Mouse (Mus musculus): ENCODE results near the gene Rsph1.
"Not testable (repeated sequence)": the region's sequence is repeated elsewhere in the genome, so short reads cannot be mapped to it uniquely, and the experiment has no call there.

Rsph1 gene

DNA sequence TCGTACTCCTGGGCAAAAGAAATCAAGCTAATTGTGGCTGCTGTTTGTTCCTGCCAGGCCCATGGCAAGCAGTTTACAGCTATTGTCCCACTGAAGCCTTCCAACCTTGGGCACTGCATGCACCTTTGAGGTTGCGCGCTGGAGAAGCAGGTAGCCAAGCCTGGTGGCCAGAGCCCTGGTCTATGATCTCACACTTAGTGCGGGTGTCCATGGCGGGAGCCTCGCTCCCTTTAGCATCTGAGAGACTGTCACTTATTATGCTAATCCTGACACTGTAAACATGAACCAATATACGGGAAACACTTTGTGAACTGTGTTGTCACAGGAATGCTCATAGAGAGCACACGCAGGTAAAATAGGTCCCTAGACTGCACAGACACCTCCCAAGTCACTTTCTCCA lies 3.6 kb downstream of the Rsph1 start:
- DNase-seq = no peak

DNA sequence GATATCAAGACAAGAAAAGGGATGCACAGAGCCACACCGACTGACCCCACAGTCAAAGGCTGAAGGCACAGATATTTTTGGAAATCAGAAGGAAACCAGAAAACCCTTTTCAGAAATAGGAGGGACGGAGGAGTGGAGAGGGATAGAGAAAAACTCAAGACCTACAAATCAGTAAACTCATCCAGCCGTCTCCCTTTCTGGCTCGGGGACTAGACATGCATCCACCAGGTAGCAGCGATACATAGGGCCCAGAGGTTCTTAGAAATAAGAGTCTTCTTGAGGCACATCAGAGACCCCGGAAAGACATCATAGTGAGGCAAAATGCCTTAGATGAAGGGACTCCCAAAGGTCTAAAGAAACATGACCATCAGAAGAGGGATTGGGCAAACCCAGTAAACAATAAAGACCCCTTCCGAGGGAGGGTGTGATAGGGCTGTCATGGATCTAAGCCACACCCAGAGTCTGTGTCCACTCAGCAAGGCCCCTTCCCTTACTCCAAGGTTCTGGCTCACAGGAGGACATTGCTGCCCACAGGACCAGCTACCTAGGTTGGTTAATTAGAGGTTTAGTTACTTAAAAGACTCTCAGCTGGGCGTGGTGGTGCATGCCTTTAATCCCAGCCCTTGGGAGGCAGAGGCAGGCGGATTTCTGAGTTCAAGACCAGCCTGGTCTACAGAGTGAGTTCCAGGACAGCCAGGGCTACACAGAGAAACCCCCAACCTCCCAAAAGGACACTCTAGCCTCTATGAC lies 4.6 kb downstream of the Rsph1 start:
- no peak for DNase-seq

DNA sequence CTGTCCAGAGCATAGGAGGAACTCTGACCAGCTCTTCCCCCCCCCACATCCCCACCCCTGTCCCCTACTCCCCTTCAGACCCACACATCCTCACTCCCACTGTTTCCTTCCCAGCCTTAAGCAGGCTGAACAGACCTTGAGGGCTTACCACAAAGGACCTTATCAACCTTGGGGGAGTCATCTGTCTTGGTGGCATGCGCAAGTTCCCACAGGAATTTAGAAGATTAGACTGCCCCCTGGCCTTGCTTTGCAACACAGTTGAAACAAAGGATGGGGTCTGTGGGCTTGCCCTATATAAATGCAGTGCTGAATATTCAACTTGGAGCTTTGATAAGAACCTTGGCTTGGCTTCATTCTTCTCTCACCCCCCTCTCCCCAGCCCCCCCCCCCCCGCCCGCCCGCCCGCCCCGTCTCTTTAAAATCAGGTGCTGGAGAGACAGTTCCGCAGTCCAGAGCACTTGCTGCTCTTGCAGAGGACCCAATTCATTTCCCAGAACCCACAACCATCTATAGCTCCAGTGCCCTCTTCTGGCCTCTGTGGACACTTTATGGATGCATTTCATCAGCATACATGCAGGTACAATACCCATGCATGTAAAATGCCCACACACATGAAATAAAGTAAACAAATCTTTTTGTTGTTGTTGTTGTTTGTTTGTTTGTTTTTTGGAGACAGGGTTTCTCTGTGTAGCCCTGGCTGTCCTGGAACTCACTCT lies 5.9 kb downstream of the Rsph1 start:
- DNase-seq = no peak

DNA sequence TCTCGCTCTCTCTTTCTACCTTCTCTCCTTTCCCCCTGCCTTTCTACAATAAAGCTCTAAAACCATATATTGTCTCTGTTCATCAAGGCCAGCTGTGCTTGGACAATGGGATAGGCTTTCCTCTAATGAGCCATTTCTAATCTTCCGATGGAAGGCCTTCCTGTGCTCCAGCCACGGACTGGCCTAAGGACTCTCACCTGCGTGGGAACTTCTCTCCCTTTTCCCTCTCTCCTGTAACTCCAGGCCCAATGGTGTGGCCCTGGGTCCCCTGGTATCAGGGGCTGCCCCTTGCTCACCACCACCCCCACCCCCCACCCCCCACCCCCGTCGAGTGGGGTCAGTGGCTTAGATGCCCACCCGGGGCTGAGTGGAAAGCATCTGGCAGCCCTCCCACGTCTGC lies 6.4 kb downstream of the Rsph1 start:
- DNase-seq = not testable (repeated sequence)

DNA sequence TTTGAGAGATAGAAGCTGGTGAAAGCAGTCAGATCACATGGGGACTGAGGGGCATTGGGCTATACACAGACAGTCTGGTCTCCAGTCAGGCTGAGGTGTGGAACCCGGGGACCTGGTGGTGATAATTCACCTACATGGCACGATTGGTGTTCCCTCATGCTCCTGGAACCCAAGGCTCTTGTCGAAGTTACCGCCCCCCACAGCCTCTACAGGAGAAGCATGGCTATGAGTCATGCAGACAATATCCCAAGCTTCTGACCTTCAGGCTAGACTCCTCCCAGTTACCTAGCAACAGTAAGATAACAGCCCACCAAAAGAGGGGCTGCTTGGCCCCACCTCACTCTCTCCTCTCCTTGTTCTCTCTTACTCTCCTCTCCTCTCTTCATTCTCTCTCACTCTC lies 6.9 kb downstream of the Rsph1 start:
- no peak for DNase-seq

DNA sequence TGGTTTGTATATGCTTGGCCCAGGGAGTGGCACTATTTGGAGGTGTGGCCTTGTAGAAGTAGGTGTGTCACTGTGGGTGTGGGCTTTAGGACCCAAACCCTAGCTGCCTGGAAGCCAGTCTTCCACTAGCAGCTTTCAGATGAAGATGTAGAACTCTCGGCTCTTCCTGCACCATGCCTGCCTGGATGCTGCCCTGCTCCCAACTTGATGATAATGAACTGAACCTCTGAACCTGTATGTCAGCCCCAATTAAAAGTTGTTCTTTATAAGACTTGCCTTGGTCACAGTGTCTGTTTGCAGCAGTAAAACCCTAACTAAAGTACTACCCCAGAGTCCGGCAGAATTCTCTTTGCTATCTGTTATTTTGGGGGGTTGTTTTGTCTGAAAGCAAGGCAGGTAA lies 7.4 kb downstream of the Rsph1 start:
- DNase-seq = no peak

DNA sequence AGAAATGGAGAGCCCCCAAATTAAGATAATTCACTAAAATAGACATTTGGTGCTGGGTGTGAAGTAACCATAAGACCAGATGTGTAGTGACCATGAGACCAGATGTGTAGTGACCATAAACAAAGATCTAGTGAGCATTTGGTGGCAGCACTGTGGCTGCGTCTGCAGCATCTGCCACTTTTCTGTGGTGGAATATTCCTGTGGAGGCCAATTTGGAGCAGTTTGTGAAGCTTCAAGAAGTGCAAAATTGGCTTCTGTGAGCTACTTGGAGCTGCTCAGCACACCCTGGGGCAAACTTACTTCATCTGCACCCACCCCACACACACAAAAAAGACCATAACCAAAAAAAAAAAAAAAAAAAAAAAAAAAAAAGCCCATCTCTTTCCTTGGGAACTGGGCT lies 9.2 kb downstream of the Rsph1 start:
- DNase-seq = no peak

DNA sequence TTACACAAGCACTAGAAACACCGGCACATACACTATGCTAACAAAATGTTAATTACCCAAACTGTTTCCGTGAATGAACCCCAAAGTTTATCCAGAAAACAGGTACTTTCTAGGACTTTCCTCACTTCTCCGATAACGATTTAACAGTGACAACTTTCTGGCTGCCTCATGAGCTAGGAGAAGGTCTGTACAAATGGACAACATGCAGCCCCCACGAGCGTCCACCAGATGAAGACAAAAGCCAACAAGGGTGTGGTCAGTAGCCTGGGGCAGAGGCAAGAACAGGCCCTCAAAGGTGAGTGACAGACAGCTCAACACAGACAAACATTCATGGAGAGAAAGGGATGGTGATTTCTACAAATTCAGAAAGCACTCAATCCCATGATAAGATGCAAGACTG lies 9.6 kb downstream of the Rsph1 start:
- no peak for DNase-seq

DNA sequence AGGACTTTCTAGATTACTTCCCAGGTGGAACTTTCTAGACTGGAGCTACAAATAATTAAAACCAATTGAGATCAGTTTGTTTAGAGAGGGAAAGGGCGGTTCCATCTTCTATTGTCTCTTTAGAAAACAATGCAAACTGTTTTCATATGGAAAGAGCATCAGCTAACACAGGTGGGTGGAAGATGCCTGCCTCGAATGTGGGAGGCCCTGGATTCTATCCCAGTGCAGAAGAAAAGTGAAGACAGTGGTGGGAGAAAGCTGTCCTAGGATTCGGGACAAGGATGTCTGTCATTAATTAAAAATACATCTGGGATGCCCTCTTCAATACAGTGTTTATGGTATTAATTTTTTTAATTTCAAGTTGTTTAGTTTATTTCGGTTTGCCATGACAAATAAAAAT lies 10.0 kb downstream of the Rsph1 start:
- no peak for DNase-seq

DNA sequence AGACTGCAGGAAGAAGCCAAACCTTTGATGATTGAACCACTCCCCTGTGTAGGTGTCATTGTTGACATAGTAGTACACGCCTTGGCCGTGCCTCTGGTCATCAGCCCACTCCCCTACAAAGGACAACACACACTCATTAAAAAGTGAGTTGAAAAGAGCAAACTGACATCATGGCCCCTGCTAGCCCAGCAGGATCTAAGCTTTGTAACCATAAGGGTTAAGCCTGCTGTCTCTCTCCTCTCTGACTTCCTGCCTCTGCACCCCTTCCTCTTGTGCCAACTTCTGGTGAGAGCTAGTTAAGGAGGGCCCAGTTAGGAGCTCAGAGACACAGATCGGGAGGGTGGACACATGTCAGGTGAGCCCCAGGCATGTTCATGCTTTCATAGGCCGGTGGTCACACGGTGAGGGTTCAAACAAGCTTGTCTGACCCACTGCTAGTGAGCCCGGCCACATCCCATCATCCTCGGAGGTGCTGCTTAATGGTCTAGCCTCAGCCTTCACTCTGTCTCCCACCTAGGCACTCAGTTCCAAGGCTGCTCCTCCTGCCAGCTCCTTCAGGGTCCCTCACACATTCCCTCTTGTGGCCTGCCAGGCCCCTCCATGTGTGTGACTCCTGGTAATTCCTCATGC lies 10.7 kb downstream of the Rsph1 start:
- DNase-seq = no peak

DNA sequence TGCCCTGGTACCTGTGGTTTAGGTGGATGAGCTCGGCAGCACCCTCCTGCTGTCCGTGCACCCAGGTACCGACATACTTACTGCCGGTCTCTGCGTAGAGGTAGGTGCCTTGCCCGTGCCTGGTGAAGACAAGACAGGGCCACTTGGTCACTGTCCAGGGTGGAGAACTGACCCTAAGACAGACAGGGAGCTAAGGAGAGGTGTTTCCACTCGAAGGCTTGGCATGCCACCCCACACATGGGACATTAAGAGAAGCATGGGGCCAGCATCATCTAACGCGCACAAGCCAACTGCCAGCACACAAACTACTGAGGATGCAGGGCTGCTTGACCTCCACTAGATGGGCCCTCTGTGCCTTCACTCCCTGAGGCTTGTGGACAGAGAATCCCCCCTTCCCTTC lies 11.4 kb downstream of the Rsph1 start:
- DNase-seq = no peak

DNA sequence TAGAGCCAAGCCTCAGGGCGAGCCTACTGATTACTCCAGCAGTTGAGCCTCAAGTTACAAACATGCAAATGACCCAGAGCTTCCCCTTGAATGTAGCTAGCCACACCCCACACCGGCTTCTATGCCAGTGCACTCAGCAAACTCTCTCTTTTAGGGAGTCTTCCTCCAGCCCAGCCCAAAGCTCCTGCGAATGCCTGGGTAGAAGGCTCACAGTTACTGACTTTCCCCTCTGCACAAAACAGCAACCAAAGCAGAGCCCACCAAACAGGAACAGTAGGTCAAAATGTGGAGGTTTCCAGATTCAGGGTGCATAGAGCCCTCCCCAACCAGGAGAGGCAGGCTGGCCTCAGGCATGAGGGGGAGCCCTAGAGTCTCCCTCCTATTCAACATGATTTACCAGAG lies 12.0 kb downstream of the Rsph1 start:
- no peak for DNase-seq

DNA sequence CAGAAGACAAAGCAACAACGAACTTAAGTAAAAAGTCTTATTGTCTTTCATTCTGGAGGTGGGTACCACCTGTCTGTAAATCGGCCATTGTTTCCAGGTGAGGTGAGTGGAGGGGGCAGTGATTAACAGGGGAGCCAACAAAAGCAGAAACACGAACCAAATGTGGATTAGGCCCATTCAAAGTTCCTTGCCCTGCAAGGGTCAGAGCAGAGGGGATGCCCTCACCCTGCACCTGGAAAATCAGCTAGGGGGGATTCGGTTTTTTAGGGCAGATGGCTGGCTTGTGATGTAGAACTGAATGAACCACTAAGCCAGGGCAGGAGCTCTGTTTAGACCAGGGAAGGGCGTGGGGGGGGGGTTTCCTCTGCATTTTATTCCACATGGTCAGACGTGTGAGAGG lies 12.8 kb downstream of the Rsph1 start:
- no peak for DNase-seq

DNA sequence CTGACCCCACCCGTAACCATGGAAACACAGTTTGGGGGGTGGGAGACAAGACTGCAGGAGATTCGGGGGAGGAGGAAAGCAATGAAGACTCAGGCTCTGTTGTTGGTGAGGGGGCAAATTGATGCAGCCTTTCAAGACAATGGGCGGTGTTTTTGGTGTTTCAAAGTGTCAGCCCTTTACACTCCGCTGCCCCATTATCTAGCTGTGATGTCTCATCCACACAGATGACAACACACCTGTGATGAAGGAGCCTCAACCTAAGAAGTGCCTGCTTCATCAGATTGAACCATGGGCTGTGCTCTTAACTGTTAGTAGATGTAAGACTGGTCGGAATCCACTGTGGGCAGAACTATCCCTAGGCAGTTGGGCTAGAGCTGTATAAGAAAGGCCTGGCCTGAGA lies 13.4 kb downstream of the Rsph1 start:
- DNase-seq = no peak

DNA sequence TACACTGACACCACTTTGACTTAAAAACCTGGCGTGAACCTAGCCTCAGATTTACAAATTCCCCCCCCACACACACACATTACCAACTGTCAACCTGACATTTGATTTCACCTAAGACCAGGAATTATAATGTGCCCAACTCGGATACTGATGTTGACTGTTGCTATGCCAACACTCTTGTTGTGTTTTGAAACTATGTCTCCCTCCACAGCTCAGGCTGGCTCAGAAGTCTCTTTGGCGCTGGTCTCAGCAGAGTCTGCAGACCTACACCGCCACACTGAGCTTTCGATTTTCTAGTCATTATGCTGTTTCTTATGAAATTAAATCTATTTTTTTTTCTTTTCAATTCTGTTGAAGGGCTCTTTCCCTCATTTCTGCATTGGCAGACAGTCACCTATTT lies 14.5 kb downstream of the Rsph1 start:
- DNase-seq = no peak

DNA sequence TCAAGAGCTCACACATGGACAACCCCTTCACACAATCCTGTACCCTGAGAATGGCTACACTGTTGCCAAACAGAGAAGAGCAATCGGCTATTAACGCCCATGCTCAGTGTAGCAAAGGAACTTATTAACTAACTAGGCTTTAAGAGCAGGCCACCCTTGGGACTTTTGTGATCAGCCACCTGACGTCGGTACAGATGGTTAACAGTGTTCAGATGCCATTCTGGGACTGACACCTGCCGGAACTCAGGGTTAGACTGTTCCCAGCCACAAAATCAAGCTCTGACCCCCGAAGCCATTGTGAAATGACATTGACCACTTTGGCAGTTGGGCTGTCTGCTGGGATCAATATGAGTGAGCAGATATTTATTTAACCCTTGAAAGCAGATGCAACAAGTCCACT lies 15.8 kb downstream of the Rsph1 start:
- no peak for DNase-seq

DNA sequence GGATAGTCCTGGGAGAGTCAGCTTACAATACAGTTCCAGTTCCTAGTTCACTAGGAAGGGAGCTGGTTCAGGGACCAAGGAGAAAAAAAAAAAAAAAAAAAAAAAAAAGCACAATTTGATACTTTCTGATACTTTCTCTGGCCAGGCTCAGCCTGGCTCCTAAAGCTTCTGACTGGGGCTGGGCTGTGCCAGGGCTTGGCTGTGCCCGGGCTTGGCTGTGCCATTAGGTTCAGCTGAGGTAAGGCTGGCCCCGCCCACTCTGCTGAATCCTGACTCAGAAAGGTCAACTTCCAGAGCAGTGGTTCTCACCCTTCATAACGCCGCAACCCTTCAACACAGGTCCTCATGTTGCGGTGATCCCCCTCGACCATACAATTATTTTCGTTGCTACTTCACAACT lies 16.8 kb downstream of the Rsph1 start:
- peak; percentile 44 for DNase-seq

DNA sequence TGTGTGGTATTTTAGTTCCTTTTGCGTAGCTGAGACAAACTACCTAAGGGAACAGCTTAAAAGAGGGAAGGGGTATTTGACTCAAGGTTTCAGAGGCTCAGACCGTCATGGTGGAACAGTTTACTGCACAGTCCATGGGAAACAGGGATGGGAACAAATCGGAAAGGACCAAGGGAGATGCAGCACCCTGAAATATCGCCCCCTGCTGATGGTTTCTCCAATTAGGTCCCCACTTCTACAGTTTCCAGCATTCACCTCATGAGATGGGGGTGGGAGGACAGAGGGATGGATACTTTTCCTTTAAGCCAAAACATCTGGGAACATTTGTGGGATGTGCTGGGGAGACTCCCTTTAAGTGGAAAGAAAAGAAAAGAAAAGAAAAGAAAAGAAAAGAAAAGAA lies 17.4 kb downstream of the Rsph1 start:
- DNase-seq = peak; percentile 50

DNA sequence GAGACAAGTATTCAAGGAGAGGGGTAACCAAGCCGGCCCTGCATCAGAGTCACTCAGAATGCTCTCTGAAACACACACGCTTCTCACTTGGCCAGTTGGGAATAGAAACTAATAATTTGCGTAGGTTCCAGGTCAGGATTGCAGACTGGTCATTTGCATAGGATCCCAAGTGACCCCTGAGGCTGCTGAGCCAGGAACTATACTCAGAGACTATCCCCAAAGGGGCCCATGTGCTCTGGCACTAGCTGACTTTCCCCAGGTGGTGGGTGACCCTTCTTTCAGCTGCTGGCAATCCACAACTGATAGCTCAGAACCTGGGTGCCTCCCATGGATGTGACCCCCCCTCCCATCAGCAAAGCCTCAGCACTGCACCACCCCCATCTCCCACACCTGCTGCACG lies 18.0 kb downstream of the Rsph1 start:
- no peak for DNase-seq

DNA sequence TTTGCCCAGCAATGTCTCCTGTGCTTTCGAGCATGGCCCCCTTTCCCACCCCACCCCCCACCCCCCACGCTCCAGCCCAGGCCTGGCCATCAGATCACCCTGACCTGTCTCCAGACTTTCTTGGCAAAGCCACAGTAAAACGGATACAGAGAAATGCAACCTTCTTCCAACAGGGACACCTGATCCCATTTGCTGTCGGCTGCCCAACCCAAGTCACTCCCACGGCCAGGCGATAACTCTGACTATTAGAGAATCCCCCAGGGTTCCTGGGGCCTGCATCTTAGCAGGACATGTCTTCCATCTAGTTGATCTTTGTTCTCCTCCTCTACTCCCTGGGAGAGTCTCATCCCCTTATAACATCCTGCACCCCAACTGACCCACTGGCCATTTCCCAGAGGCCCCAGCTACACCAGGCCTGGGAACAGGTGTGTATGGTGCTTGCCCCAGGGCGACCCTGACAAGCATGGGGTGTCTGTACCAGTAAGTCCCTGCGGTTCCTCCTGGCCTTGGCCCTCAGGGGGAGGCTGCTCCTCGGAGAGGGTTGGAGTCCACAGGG lies 18.8 kb downstream of the Rsph1 start:
- DNase-seq = no peak

DNA sequence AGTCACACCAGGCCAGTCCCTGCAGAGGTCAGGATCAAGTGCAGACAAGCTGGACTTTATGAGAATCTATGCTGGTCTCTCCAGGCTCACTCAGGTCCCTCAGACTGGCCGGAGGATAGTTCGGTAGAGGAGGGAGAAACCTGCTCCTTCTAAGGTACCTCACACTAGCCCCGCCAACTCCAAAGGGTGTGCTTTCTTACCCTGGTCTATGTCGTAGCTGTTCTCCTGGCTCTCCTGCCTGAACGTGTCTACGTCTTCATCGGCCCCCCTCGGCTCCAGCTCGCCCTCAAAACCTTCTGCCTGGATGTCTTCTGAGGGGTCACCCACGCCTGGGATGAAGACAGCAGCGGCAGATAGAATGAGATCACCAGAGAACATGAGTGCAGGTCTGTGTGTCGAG lies 19.3 kb downstream of the Rsph1 start:
- no peak for DNase-seq

DNA sequence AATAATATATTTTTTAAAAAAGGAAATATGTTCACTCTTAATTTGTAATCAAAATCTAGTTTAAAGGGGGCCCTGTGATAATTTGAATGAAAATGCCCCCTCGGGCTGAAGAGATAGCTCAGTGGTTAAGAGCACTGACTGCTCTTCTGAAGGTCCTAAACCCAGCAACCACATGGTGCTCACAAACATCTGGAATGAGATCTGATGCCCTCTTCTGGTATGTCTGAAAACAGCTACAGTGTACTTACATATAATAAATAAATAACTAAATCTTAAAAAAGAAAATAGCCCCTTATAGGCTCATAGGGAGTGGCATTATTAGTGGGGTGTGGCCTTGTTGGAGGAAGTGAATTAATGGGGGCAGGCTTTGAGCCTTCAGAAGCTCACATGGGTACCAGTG lies 20.0 kb downstream of the Rsph1 start:
- DNase-seq = no peak

DNA sequence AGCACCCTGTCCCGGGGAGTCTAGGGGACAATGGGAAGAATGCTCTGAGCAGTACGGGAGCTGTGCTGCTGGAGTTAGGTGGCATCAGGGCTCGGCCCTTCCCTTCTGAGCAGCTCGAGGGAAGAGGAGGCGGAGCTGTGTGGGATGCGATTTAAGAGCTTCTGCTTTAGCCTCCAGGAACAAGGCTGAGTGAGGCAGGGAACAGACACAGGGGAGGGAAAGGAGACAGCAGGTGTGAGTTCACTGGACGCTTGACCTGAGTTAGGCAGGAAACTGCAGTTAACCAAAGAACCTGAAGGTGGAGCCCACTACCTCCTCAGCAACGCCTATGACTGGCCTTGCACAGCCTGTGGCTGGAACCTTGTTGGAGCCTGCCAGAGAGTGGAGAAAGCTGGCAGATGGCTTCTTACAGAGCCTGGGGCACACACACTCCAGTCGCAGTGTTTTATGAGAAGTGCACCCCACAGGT lies 22.7 kb downstream of the Rsph1 start:
- peak; percentile 84 for DNase-seq

DNA sequence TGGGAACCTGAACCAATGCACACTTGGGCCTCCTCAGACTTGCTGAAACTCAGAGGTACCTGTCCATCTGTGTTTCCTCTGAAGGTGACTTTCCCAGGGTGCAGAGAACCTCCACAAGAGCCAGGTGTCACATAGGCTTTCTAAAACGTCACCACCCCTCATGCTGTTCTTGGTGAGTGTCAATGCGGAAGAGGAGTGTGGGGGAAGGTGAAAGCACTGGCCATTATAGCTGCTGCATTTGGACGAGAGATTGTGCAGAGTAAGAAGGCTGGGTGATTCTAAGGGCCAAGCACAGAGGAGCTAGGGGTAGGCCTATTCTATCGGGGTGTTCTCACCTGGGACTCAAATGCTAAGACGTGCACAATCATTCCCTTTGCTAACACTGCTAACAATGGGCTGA lies 23.2 kb downstream of the Rsph1 start:
- DNase-seq = no peak

All from lung, postnatal 14 days (tissue).